Mouse (Mus musculus) gastrocnemius, postnatal 4 days (tissue): ENCODE measurements around the gene Zbtb16. TPM values are rescaled to one million over a fixed set of nuclear protein-coding genes. Genes with fewer than 3 reads are reported as not detected.

Source experiments
- DNase-seq, 2 experiments: peaks; one replicate each; pipeline ENCODE4 v3.0.0; 2021 to 2022; ENCODE audit warnings: low spot score in 2 of 2, mixed read lengths in 2 of 2
- total RNA-seq, 2 experiments: library from RNA; stranded (reverse); gene quantifications; 2 replicates each; pipeline ENCODE4 v1.2.3; 2021

The Zbtb16 gene
- total RNA-seq, 2 experiments from 2014 or later = 13.7 to 16.4 TPM

- peak in 1 of 2 experiments; percentile 41 for DNase-seq
Measured at GRCm38 (mm10) chr9:48612542-48612941, 223.5 kb downstream of the Zbtb16 start.

- peak in 1 of 2 experiments; percentile 8 for DNase-seq
Measured at GRCm38 (mm10) chr9:48611032-48611431, 225.0 kb downstream of the Zbtb16 start.

DNA sequence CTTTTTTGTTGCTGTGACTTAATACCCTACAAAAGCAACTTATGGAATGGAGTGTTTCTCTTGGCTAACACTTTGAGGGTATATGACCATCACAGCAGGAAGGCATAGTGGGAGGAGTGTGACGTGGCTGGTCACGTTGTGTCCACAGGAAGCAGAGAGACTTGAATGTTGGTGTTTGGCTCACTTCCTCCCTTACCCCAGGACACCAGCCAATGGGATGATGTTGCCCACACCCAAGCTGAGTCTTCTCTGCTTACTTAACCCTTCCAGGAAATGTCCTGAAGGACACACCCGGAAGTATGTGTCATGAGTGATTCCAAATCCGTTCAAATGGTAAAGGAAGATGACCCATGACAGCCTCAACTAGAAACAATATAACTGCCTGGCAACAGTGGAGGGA is 226.3 kb downstream of the Zbtb16 start:
- DNase-seq = peak in 1 of 2 experiments; percentile 7

- DNase-seq = peak in 1 of 2 experiments; percentile 2
Measured at GRCm38 (mm10) chr9:48607417-48607816, 228.6 kb downstream of the Zbtb16 start.

DNA sequence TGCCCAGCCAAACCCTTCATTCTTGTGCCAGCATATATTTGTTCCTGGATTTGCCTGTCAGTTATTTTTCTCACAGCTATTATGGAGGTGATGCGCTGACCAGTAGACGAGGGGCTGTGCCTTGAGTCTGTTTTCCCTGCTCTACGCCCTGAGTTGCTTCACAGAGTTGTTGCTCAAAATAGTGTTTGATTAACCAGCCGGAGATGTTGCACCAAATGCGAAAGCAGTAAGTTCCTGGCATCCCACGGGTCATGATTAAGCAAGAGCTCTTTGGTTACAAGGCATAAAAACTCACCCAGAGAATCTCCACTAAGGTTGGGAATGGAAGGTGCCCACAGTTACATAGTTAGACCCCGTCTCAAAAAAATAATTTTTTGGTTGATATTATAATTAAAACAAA is 229.9 kb downstream of the Zbtb16 start:
- peak in 1 of 2 experiments; percentile 6 for DNase-seq

GRCm38 (mm10) chr9:48605697-48606096 is 230.3 kb downstream of the Zbtb16 start:
- peak in 1 of 2 experiments; percentile 14 for DNase-seq

- DNase-seq = peak in 1 of 2 experiments; percentile 41
Measured at GRCm38 (mm10) chr9:48604939-48605598, 231.0 kb downstream of the Zbtb16 start, which contains the start of gene Nnmt. Gene Nnmt, minus strand, starts transcription at chr9:48605153.

Other genes with a start within 250 kb of the Zbtb16 start
- gene Nnmt, start 231.1 kb downstream of the Zbtb16 start, total RNA-seq = 10 to 100 TPM; 19.3 to 22.9 TPM
- not detected for gene Htr3a, start 74.9 kb upstream of the Zbtb16 start, total RNA-seq
- not detected for gene Htr3b, start 128.8 kb upstream of the Zbtb16 start, total RNA-seq
- 100 to 1,000 TPM; 133 to 173 TPM for gene Usp28, start 149.2 kb upstream of the Zbtb16 start, total RNA-seq
- gene Zw10, start 219.4 kb upstream of the Zbtb16 start, total RNA-seq = 10 to 100 TPM; 13.3 to 16.2 TPM
- 1 to 10 TPM in 1 of 2 experiments, under 1 TPM in 1; 0.91 to 2.8 TPM for gene Tmprss5, start 245.0 kb upstream of the Zbtb16 start, total RNA-seq